Mouse (Mus musculus): Measurements from ENCODE around the gene Rps12-ps3. TPM values are rescaled to one million over a fixed set of nuclear protein-coding genes. Genes with fewer than 3 reads are reported as not detected.
A peak's percentile ranks its signal among the peaks of the same experiment; 100 is the strongest.

The Rps12-ps3 gene
- polyA plus RNA-seq, 1 experiment from 2014 or later: 13.5 TPM

- Histone ChIP-seq H3K9me3 (ENCODE audit: control insufficient read depth, low read length) (no peaks in the 10 kb centered on the region), H3K4me2 (ENCODE audit: low read depth, low read length, severe bottlenecking) (peak within 1 kb of the TSS; percentile 99), H3K27me3 (ENCODE audit: control insufficient read depth, insufficient read depth, low read length) (no peaks in the 10 kb centered on the region), H3K4me3 (ENCODE audit: low read depth, low read length) (peak within 1 kb of the TSS; percentile 85), H3K36me3 (ENCODE audit: control insufficient read depth, insufficient read depth, low read length) (no peaks in the 10 kb centered on the region), H3K4me1 (replicated peaks; ENCODE audit: control insufficient read depth, insufficient read depth, low read length) (peaks cover 6% of the 10 kb centered on the region; the same call in 1 of the 2 replicates), H3K27ac (ENCODE audit: low read depth, low read length) (peak within 1 kb of the TSS; percentile 84), H3K9ac (ENCODE audit: low read length) (peak within 1 kb of the TSS; percentile 92)
- DNase-seq (ENCODE audit: low spot score): peak; percentile 95
- ATAC-seq (replicated peaks; ENCODE audit: low FRiP score): peak; percentile 95
- WGBS: under 1% methylated on average over 67 of the region's 91 CpGs
These were observed 23.7 kb downstream of the Rps12-ps3 start, which contains the start of gene Pdzd8 for GRCm38 (mm10) chr19:59345658-59346283. Gene Pdzd8 (minus strand): TSS chr19:59345780.

GRCm38 (mm10) chr19:59346325-59346724 is 24.2 kb downstream of the Rps12-ps3 start:
- DNase-seq (ENCODE audit: low spot score): no peak

GRCm38 (mm10) chr19:59349329-59349960 is 27.4 kb downstream of the Rps12-ps3 start:
- Histone ChIP-seq H3K4me3 (ENCODE audit: low read depth, low read length) (no peak overlapping the region), H3K36me3 (ENCODE audit: control insufficient read depth, insufficient read depth, low read length) (no peaks in the 10 kb centered on the region), H3K27me3 (ENCODE audit: control insufficient read depth, insufficient read depth, low read length) (no peaks in the 10 kb centered on the region), H3K4me1 (replicated peaks; ENCODE audit: control insufficient read depth, insufficient read depth, low read length) (no peaks in the 10 kb centered on the region; the same call in 1 of the 2 replicates), H3K27ac (ENCODE audit: low read depth, low read length) (no peak overlapping the region), H3K9ac (ENCODE audit: low read length) (no peak overlapping the region), H3K9me3 (ENCODE audit: control insufficient read depth, low read length) (no peaks in the 10 kb centered on the region), H3K4me2 (ENCODE audit: low read depth, low read length, severe bottlenecking) (no peak overlapping the region)
- no peak for DNase-seq (ENCODE audit: low spot score)
- WGBS: 93% methylated on average over 6 of the region's 6 CpGs
- no peak for ATAC-seq (replicated peaks; ENCODE audit: low FRiP score)

More at GRCm38 (mm10) chr19:59346325-59346724, 24.2 kb downstream of the Rps12-ps3 start:
- Histone ChIP-seq H3K9me3 (ENCODE audit: control insufficient read depth, low read length) (no peaks in the 10 kb centered on the region), H3K36me3 (ENCODE audit: control insufficient read depth, insufficient read depth, low read length) (no peaks in the 10 kb centered on the region), H3K4me2 (ENCODE audit: low read depth, low read length, severe bottlenecking) (peak overlapping the region; percentile 99), H3K9ac (ENCODE audit: low read length) (peak overlapping the region; percentile 92), H3K4me3 (ENCODE audit: low read depth, low read length) (peak overlapping the region; percentile 85), H3K27me3 (ENCODE audit: control insufficient read depth, insufficient read depth, low read length) (no peaks in the 10 kb centered on the region), H3K27ac (ENCODE audit: low read depth, low read length) (peak overlapping the region; percentile 84), H3K4me1 (replicated peaks; ENCODE audit: control insufficient read depth, insufficient read depth, low read length) (peaks cover 2% of the 10 kb centered on the region; the same call in 1 of the 2 replicates)
- ATAC-seq (replicated peaks; ENCODE audit: low FRiP score): peak; percentile 10
- 5% methylated on average over 11 of the region's 11 CpGs for WGBS

- Histone ChIP-seq H3K36me3 (ENCODE audit: control insufficient read depth, insufficient read depth, low read length) (no peaks in the 10 kb centered on the region), H3K9me3 (ENCODE audit: control insufficient read depth, low read length) (no peaks in the 10 kb centered on the region), H3K27ac (ENCODE audit: low read depth, low read length) (no peak overlapping the region), H3K9ac (ENCODE audit: low read length) (no peak overlapping the region), H3K4me1 (replicated peaks; ENCODE audit: control insufficient read depth, insufficient read depth, low read length) (no peaks in the 10 kb centered on the region; the same call in 1 of the 2 replicates), H3K4me2 (ENCODE audit: low read depth, low read length, severe bottlenecking) (no peak overlapping the region), H3K27me3 (ENCODE audit: control insufficient read depth, insufficient read depth, low read length) (no peaks in the 10 kb centered on the region), H3K4me3 (ENCODE audit: low read depth, low read length) (no peak overlapping the region)
- no peak for ATAC-seq (replicated peaks; ENCODE audit: low FRiP score)
- WGBS: 88% methylated on average over 7 of the region's 7 CpGs
- no peak for DNase-seq (ENCODE audit: low spot score)
These were observed 28.3 kb downstream of the Rps12-ps3 start for GRCm38 (mm10) chr19:59350273-59350903.

GRCm38 (mm10) chr19:59351151-59351889 is 29.2 kb downstream of the Rps12-ps3 start:
- Histone ChIP-seq H3K27me3 (ENCODE audit: control insufficient read depth, insufficient read depth, low read length) (no peaks in the 10 kb centered on the region), H3K4me3 (ENCODE audit: low read depth, low read length) (no peak overlapping the region), H3K9me3 (ENCODE audit: control insufficient read depth, low read length) (no peaks in the 10 kb centered on the region), H3K9ac (ENCODE audit: low read length) (no peak overlapping the region), H3K4me1 (replicated peaks; ENCODE audit: control insufficient read depth, insufficient read depth, low read length) (no peaks in the 10 kb centered on the region; the same call in 1 of the 2 replicates), H3K27ac (ENCODE audit: low read depth, low read length) (no peak overlapping the region), H3K36me3 (ENCODE audit: control insufficient read depth, insufficient read depth, low read length) (no peaks in the 10 kb centered on the region), H3K4me2 (ENCODE audit: low read depth, low read length, severe bottlenecking) (no peak overlapping the region)
- no peak for ATAC-seq (replicated peaks; ENCODE audit: low FRiP score)
- 73% methylated on average over 15 of the region's 15 CpGs for WGBS
- peak; percentile 22 for DNase-seq (ENCODE audit: low spot score)

- H3K27ac ChIP-seq (ENCODE audit: low read depth, low read length): no peak overlapping the region
- no peak overlapping the region for H3K4me2 ChIP-seq (ENCODE audit: low read depth, low read length, severe bottlenecking)
- H3K27me3 ChIP-seq (ENCODE audit: control insufficient read depth, insufficient read depth, low read length): no peaks in the 10 kb centered on the region
- no peaks in the 10 kb centered on the region for H3K36me3 ChIP-seq (ENCODE audit: control insufficient read depth, insufficient read depth, low read length)
- no peak for DNase-seq (ENCODE audit: low spot score)
- H3K9ac ChIP-seq (ENCODE audit: low read length): no peak overlapping the region
- WGBS: 77% methylated on average over 3 of the region's 3 CpGs
- no peaks in the 10 kb centered on the region for H3K4me1 ChIP-seq (replicated peaks; ENCODE audit: control insufficient read depth, insufficient read depth, low read length)
- H3K4me3 ChIP-seq (ENCODE audit: low read depth, low read length): no peak overlapping the region
- ATAC-seq (replicated peaks; ENCODE audit: low FRiP score): no peak
- no peaks in the 10 kb centered on the region for H3K9me3 ChIP-seq (ENCODE audit: control insufficient read depth, low read length)
These were observed 30.7 kb downstream of the Rps12-ps3 start for GRCm38 (mm10) chr19:59352760-59353159.

GRCm38 (mm10) chr19:59354906-59355305 is 32.8 kb downstream of the Rps12-ps3 start:
- ATAC-seq (replicated peaks; ENCODE audit: low FRiP score) (no peak), DNase-seq (ENCODE audit: low spot score) (no peak)
- H3K4me1 ChIP-seq (replicated peaks; ENCODE audit: control insufficient read depth, insufficient read depth, low read length): no peaks in the 10 kb centered on the region; the same call in 1 of the 2 replicates
- no peaks in the 10 kb centered on the region for H3K9me3 ChIP-seq (ENCODE audit: control insufficient read depth, low read length)
- 73% methylated on average over 2 of the region's 2 CpGs for WGBS
- H3K4me3 ChIP-seq (ENCODE audit: low read depth, low read length): no peak overlapping the region
- no peak overlapping the region for H3K9ac ChIP-seq (ENCODE audit: low read length)
- no peaks in the 10 kb centered on the region for H3K27me3 ChIP-seq (ENCODE audit: control insufficient read depth, insufficient read depth, low read length)
- H3K4me2 ChIP-seq (ENCODE audit: low read depth, low read length, severe bottlenecking): no peak overlapping the region
- no peak overlapping the region for H3K27ac ChIP-seq (ENCODE audit: low read depth, low read length)
- H3K36me3 ChIP-seq (ENCODE audit: control insufficient read depth, insufficient read depth, low read length): no peaks in the 10 kb centered on the region

GRCm38 (mm10) chr19:59356388-59356787 is 34.3 kb downstream of the Rps12-ps3 start:
- 89% methylated on average over 3 of the region's 3 CpGs for WGBS
- no peak for ATAC-seq (replicated peaks; ENCODE audit: low FRiP score)
- no peaks in the 10 kb centered on the region; the same call in 1 of the 2 replicates for H3K4me1 ChIP-seq (replicated peaks; ENCODE audit: control insufficient read depth, insufficient read depth, low read length)

More at GRCm38 (mm10) chr19:59356388-59356787, 34.3 kb downstream of the Rps12-ps3 start:
- no peak overlapping the region for H3K4me3 ChIP-seq (ENCODE audit: low read depth, low read length)
- no peak for DNase-seq (ENCODE audit: low spot score)
- H3K9ac ChIP-seq (ENCODE audit: low read length): no peak overlapping the region
- H3K27me3 ChIP-seq (ENCODE audit: control insufficient read depth, insufficient read depth, low read length): no peaks in the 10 kb centered on the region
- no peaks in the 10 kb centered on the region for H3K9me3 ChIP-seq (ENCODE audit: control insufficient read depth, low read length)
- no peak overlapping the region for H3K27ac ChIP-seq (ENCODE audit: low read depth, low read length)
- no peak overlapping the region for H3K4me2 ChIP-seq (ENCODE audit: low read depth, low read length, severe bottlenecking)
- H3K36me3 ChIP-seq (ENCODE audit: control insufficient read depth, insufficient read depth, low read length): no peaks in the 10 kb centered on the region

Measured in forebrain, embryonic 11.5 days (tissue).